Mouse (Mus musculus) cerebellum, postnatal 10 days (tissue): ENCODE results near the gene Spty2d1.

Experiments
- DNase-seq, 2 experiments: peaks; one replicate each; pipeline ENCODE4 v3.0.0; 2021; ENCODE audit warnings: mixed read lengths in 2 of 2

Gene Spty2d1

DNA sequence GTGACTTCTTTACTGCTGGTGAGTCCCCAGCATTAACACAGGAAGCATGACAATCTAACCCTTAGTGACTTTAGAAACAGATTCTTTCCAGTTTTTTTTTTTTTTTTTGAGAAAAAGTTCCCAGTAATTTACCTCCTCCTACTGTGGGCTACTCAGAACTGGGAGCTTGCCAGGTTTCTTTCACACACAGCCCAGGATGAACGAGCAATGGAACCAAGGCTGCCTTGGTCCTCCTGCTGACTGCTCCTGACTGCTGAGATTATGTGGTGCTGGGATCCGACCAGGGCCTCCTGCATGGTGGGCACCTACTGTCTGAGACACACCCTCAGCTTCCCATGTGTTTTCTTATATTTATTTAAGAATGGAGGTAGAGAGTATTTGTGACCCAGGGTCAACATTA, 21.1 kb downstream of the Spty2d1 start:
- DNase-seq, result peak; percentile 42 to 50

GRCm38 (mm10) chr7:46986646-46987045, 21.6 kb downstream of the Spty2d1 start:
- peak; percentile 80 to 87 for DNase-seq

DNA sequence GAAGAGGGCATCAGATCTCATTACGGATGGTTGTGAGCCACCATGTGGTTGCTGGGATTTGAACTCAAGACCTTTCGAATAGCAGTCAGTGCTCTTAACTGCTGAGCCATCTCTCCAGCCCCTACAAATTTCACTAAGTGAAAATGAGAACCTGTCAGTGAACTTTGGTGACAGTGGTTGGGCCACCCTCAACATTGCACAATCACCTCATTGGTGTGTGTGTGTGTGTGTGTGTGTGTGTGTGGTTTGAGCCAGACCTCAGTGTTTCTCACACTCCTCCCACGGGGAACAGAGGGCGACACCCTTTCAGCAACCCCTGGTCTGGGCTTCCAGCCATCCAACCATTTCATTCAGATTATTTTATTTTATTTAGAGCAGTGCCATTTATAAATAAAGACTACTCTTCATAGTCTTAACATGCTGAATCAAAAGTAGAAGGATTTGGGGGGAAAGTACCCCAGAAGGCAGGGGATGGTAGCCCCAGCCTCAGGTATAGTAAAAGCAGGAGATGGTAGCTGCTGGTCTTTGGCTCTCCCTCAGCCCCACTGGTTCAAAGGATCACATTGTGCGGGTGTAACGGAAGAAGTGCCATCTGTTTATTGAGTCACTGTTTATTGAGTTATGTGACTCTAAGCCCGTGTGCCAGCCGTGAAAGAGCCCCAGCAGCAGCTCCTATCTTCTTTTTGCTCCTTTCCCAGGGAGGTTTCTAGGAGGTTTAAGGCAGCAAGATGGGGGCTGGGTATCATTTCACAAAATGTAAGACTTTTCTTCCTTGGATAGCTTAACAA, 22.3 kb downstream of the Spty2d1 start:
- peak; percentile 49 to 55 for DNase-seq

- DNase-seq, result no peak
Measured at GRCm38 (mm10) chr7:46983280-46983679, 24.9 kb downstream of the Spty2d1 start, which contains the start of gene Gm9999. TSS of gene Gm9999 (plus strand) at chr7:46983580.

DNA sequence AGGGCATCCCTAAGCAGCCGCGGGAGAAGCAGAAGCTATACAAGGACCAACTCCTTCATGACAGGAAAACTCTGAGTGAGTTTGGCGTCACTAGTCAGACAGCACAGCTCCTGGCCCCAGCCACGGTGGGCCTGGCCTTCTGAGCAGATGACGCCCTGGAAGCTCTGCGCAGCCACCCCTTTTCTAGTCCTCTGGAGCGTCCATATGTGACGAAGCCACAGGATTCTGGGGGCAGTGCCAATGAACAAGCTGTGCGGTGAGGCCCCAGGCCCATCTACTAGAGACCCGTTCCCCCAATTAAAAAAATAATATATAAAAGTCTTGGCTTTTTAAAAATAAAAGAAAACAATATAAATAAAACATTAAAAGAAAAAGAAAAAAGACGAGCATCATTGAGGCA, 32.8 kb downstream of the Spty2d1 start:
- peak; percentile 57 to 71 for DNase-seq

DNA sequence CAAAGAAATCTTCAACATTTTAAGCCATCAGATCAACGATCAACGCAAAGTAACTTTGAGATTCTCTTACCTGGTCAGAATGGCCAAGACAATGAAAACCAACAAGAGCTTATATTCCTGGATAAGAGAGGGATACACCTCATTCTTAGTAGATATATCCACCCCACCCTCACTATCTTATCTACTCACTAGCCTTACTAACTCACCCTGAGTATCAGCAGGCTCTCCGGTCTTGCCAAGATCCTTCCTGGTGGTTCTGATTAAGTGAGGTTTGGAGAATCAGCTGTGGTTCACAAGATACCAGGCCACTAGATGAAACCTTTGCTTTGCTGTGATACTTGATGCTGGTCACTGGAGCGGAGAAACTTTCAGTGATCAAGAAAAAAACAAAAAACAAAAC, 33.6 kb downstream of the Spty2d1 start:
- no peak for DNase-seq

DNA sequence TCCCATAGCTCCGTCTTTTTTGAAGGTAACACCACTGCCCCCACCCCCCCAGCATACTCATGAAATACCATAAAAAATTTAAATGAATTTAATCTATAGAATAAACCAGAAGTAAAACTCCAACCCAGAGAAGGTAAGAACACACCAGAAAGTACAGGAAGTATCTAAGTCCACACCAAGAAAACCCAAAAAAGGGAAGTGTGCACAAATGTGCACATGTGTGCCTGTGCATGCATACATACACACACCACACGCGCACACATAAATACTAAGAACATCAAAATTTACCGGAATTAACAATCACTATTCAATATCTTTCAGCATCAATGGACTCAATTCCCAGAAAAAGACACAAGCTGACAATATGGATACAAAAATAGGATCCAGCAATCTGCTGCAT, 38.3 kb downstream of the Spty2d1 start:
- no peak for DNase-seq

DNA sequence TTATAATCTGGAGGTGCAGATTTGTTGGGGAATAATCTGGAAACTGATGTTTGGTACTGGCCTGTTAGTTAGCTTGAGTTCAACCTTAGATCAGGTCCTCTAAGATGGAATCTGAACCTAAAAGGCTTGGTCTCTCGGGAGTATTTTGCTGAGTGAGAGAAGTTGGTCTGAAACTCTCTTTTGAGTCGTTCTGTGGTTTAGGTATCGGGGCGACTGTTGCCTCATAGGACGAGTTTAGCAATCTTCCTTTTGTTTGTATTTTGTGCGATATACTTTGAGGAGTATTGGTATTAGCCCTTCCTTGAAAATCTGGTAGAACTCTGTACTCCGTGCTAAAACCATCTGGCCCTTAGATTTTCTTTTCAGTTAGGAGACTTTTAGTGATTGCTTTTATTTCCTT, 44.1 kb downstream of the Spty2d1 start:
- no peak for DNase-seq

DNA sequence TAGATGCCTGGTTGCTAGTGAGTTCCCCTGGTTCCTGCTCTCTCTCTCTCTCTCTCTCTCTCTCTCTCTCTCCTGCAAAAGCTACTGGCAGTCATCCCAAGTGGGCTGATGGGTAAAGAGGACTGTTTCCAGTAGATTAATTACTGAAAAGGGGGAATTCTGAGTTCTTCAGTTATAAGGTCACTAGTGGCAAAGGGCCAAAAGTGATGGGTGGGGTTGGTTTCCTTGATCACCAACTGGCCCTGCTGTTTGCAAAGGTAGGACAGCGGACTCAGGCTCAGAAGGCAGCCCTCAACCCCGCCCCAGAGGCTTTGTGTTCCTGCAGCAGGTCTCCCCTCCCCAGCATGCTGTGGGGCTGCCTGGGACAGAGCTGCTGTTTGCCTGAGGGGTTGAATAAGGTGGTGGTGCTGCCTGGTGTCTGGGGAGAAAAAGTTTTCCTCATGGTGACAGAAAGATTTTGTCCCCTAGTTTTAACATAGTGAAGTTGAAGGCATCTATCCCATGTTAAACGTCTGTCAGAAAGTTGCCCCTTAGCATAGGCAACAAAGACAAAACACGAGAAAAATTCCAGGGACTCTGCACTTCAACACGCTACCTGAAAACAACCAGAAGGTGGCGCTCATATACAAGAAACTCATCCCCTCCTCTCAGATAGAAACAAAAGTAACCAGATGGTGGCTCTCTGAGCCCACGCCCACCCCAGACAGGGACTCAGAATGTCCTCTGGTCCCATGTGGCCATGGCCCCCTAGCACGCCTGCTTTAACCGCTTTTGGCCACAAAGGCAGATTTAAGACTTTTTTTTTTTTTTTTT, 45.2 kb downstream of the Spty2d1 start:
- DNase-seq, result peak; percentile 86 to 91

- DNase-seq, result peak; percentile 67 to 76
Measured at GRCm38 (mm10) chr7:46962132-46962531, 46.1 kb downstream of the Spty2d1 start.

DNA sequence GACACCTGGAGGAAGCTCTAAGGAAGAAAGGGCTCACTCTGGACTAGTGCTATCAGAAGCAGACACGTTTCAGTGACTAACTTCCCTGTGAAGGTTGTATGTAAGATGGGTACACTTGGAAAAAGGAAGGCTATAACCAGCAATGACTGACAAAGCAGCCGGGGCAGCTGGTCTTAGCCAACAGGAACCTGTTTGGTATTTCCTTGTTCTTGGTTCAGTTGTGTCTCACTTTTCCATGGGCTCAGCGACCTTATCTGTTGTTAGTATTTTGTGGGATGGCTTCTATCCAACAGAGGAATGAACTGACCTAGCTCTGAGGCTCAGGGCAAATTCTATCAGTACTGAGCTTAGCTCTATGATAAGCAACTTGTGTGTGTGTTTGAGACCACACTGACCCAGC, 47.2 kb downstream of the Spty2d1 start:
- DNase-seq, result no peak

DNA sequence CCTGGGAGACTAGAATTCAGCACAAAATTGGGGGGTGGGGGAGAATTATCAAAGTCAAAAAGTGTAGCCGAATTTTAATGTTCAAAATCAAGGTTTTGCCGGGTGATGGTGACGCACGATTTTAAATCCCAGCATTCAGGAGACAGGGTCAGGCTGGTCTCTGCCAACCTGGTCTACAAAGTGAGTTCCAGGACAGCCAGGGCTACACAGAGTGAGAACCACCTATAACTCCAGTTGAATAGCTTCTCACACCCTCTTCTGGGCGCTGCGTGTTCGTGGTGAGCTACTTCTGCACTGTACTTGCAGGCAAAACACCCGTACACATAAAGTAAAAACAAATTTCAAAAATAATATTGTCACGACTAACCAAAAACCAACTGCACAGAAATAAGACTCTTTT, 49.4 kb downstream of the Spty2d1 start:
- DNase-seq, result peak; percentile 14 to 23

- peak; percentile 97 for DNase-seq
Measured at GRCm38 (mm10) chr7:46957831-46958691, 50.1 kb downstream of the Spty2d1 start, which contains the start of gene Uevld. TSS of gene Uevld (minus strand) at chr7:46958527.
